Mouse (Mus musculus) c-Kit-positive CD71-positive TER-119-negative erythroid progenitor cells, embryonic 14.5 days (primary cell): ENCODE measurements around the gene Cntrob.
"Not testable (repeated sequence)": the region's sequence is repeated elsewhere in the genome, so short reads cannot be mapped to it uniquely, and the experiment has no call there.

Source experiments
- DNase-seq: peaks from one replicate; pipeline ENCODE4 v3.0.0-alpha.2; 2013; ENCODE audit warnings: low read depth

Gene Cntrob

DNA sequence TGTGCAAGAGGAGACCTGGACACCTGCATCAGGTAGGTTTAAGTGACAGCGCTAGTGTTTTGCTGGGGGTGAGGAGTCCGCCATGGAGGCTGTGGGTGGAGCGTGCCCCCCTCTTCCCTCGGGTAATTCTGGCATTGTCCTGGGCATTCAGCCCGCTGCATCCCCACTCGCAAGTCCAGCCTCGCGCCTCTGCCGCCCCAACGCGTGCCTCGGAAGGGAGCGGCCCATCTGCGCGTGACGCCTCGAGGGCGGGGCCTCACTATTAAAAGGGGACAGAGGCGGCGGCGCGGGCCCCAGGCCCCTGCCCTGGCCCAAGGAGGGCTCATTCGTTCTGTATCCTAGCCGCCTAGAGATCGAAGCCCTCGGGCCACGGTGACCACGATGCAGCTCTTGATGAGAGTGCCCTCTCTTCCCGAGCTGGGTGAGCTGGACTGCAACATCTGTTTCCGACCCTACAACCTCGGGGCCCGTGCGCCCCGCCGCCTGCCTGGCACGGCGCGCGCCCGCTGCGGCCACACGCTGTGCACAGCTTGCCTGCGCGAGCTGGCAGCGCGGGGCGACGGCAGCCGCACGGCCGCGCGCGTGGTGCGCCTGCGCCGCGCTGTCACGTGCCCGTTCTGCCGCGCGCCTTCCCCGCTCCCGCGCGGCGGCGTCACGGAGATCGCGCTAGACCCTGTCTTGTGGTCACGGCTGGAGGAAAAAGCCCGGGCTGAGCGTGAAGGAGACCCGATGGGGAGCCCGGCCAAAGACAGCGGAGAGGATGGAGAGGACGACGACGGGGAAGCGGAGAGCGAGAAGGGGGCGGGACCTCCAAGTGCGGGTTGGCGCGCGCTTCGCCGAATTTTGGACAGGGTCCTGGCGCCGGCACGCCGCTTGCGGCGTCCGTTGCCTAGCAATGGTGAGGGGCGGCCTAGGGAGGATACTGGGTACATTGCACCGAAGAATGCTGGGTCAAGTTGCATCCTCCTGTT is 16.9 kb upstream of the Cntrob start, which contains the start of gene Rnf227:
Gene Rnf227, plus strand, starts transcription at position 301 of the 971 bp plus-strand sequence.
- DNase-seq, result no peak

DNA sequence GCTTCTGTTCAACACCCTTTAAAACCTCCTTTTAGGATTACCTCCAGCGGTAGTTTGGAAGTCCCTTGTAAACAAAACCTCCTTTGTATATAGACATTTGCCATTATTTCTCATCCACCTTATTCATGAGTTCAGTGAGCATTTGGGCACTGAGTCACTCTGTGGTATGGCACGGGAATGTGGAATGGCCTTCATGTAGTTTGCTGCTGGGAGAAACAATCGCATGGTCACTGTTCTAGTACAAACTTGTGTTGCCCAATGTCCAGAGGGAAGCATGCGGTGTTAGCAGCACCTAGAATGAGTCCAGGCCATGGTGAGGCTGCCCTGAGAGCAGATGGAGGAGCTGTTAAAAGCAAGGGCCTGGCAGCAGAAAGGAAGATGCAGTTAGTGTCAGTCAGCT is 11.2 kb upstream of the Cntrob start:
- DNase-seq, result no peak

DNA sequence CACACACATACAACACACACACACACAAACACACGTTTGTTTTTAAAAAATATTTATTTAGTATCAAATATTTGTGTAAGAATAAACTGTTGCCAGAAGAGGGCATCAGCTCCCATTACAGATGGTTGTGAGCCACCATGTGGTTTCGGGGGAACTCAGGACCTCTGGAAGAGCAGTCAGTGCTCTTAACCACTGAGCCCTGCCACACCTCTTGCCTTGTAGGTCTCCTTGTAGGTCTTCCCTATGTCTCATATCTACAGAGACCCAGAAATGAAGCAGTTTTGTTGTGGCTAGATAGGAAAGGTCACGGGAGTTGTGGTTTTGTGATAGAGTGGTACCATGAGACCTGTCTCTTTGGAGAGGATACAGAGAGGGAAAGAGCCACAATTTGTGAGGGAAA is 10.3 kb upstream of the Cntrob start:
- peak; percentile 59 for DNase-seq

DNA sequence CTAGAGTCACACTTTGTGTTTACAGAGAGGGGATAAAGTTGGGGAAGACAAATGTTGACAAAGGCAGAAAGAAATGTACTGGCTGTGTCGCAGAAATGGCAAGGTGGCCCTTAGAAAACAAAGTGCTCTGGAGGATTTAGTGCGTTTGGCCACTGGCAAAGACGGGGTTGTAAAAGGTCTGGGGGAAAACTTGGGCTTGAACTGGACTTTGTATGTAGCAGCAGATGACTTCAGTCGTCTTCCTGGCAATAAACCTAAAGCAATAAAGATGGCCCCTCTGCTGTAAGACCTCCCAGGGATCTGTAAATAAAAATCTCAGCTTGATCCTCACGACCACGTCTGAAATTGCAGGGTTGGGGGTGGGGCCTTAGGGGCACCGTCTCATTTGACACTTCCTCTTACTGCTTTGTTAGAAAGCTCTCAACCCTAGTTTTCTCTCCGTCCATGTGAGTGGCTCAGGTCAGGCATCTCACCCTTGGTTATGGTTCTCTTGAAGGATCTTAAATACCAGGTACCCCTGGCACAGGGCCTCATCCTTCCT is 9.2 kb upstream of the Cntrob start:
- DNase-seq, result no peak

DNA sequence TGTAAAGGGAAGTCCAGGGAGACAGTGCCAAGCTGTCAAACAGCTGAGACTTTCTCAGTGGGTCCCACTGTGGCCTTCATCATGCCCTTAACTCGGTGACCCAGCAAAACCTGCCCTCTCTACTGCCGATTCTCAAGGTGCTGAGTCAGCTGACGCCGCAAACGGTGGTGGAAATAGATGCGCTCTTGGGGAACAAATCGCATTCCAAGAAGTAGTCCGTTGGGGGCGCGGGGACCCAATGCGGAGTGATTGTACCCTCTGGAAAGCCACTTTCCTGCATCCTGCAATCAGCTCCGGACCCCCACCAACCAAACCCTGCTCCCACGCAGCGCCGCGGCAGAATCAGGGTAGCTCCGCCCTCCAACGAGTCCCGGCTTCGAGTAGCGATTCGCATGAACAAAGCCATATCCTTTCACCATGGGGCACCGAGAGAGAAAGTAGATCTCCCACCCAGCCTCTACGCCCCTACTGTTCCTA is 8.4 kb upstream of the Cntrob start:
- peak; percentile 38 for DNase-seq

DNA sequence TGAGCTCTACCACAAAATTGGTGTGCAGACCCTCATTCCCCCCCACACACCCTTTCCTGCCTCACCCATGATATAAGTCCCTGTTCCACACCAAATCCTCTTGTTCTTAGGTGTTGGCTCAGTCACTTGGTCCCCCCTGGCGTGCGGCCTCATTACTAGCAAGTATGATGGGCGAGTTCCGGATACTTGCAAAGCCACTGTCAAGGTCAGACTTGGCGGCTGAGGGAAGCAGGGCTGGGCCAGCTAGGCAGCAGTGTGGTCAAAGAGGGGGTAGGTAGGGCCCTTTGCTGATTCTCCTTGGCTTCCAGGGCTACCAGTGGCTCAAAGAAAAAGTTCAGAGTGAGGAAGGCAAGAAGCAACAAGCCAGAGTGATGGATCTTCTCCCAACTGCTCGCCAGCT is 7.6 kb upstream of the Cntrob start:
- no peak for DNase-seq

DNA sequence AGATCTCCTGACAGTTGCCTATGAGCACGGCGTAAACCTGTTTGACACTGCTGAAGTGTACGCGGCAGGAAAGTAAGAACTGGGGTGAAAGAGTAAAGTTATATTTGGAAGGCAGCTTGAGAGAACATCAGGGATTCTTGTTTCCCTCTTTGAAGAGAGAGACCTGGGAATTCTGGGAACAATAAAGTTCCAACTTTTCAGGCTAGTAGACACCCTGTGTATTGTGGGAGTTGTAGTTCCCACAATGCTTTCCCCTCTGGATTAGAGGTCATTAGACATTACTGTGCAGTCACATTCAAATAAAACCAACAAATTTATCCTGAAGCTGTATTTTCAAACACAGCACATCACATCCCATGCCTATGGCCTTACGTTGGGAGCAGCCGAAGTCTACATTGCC is 4.9 kb upstream of the Cntrob start:
- no peak for DNase-seq

DNA sequence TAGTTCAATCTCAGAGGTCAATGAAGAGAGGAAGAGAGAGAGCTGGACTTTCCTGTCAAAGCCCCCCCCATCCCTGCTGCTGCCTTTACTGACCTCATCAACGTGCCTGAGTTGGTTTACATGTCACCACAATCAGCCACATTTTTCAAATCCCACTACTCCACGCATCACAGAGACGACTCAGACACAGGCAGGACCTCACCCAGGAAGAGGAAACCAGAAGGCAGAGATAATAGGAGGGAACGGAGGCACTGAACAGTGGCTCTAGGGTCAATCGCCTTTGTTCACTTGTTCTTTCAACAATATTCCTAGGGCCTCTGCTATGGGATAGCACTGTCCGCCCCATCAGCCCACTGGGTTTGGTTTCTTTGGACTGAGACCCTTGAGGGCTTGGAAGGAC is 4.1 kb upstream of the Cntrob start:
- no peak for DNase-seq

DNA sequence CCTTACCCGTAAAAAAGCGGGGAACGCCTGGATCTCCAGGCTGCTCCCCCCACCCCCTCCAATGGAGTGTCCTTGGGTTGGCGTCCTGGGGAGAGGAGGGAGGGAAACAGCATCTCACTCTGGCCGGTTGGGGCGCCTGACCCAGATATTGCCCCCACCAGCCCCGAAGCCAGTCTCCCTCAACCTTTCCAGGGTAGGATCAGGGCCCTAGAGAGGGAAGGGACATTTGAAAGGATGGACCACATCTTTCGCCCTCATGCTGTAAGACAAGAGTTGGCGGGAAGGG is 3.5 kb upstream of the Cntrob start:
- no peak for DNase-seq

DNA sequence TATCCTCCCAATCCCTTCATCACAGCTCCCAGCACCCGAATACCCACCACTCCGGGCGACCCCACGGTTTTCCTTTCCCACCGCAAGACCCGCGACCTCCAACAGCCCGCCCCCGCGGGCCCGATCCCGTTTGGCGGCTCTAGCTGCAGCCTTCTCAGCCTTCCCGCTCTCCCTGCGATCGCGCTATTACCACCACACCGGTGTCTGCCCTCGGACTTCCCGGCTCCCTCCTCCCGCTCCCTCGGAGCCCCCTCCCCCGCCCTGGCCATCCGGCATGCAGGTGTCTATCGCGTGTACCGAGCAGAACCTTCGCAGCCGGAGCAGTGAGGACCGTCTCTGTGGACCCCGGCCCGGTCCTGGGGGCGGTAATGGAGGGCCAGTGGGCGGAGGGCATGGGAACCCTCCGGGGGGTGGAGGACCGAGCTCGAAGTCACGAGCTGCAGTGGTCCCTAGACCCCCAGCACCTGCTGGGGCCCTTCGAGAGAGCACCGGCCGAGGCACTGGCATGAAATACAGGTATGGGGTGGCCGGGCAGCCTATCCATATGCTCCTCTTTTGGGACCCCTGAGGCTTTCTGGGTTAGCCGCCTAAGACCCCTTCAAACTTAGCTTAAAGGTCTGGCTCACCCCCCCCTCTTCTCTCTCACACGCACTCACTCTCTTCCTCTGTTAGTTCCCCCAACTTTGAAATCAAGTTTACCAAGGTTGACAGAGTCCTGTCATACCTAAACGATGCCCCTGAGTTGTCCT is 3.0 kb upstream of the Cntrob start:
- no peak for DNase-seq

DNA sequence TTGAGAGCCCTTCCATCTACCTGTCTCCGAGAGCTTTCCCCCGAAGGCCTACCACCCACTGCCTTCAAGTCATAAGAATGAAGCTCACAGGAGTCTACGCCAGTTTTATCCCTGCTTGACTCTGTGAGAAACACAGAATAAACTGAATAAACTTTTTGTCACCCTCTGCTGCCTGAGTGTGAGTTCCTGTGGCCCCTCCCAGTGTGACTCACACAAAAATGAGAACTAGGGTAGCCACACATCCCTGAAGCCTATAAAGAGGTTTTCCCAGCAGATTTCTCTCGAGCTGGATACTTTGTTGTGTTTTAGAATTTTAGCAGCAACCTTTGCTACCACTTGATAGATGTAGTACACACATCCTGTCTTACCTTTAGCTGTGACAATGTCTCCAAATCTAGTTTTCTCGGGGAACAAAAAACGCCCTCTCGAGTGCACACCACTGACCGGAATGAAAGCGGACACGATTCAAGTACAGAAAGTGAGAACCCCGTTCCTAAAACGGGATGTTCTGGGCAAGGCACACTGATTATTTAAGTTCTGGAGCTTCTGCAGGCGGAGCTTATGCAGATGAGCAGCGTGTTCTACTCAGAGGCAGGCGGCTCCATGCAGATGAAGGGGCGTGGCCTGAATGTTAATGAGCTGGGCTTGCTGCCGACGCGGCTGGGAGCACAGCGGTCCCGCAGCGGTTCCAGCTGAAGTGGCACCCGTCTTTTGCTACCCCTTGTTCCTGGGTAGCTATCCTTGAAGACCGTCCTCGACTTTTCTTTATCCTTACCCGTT is 2.2 kb upstream of the Cntrob start, which contains the start of gene Kcnab3:
Gene Kcnab3, plus strand, starts transcription at position 631 of the 780 bp plus-strand sequence.
- DNase-seq, result peak; percentile 91

DNA sequence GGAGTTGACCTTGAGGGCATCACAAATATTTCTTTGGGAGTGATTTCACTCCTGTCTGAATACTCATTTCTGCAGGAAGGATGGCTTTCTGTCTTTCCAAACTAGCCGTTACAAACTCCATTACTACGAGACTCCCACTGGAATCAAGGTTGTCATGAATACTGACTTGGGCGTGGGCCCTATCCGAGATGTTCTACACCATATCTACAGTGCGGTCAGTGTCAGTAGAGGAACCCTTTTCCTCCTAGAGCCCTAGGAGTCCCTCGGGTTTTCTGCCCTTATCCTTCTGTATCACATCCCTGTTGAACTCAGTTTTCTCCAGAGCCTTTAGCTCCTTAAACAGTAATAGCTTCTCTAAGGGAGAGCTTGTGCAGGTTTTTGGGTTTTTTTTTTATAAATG is 1.2 kb upstream of the Cntrob start:
- no peak for DNase-seq

DNA sequence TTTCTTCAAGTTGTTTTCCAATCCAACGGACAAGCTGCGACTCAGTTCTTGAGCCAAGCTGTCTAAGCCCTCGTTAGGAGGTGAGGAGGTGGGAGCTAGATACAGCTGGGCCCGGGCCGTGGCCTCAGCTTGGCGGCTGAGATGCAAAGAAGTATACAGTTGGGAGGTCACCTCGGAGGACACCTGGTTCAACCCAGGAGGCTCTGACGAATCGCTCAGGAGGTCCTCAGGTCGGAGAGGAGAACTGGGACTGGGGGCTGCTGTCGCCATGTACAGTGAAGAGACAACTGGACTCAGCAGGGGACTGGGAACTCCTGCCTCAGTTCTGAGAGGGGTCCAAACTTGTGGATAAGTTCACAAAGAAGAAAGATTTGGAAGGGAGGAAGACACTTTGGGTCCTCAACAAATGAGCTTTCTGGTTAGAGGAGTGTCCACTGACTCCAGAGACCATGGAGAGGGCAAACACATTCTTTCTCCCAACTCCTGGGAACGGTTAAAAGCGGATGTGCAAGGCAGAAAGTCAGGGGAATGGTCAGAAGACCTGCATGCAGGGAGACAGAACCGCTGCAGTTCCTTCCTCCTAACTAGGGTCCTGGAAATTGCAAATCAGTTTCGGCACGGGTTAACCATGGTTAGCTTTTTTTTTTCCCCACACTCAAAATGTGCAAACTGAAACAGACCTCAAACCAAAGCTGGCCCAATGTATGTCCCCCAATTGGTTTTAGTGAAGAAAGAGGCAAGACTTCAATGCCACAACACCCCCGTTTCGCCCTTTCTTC is 693 bp downstream of the Cntrob start:
- DNase-seq, result no peak

DNA sequence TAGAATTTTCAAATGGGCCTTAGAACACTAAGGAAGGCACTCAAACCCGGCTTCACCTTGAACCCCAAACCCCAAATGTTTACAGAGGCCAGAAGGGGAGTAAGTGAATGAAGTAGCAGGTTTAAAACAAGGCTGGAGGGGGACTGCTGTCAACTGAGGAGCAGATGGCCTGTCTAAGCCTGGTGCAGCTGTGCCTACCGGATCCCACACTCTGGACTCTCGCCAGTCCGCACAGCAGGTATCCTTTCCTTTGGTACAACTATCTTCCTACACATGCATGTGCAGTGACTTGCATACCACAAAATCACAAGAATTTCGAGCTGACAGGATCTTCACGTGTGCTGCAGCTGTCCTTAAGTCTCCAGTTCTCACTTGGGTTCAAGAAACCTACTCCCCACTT is 1.6 kb downstream of the Cntrob start:
- DNase-seq, result no peak

DNA sequence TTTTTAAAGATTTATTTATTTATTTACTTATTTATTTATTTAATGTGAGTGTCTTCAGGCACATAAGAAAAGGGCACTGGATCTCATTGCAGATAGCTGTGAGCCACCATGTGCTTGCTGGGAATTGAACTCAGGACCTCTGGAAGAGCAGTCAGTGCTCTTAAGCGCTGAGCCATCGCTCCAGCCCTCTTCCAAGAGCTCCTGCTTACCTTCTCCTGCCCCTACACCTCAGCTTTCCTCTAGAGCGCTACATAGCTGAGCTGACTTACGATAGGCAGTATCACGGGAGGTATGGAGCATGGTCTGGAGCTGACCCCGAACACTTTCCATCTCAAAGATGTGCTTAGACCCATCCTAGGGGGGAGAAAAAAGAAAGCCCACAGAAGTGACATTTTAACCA is 2.0 kb downstream of the Cntrob start:
- DNase-seq, result no peak

DNA sequence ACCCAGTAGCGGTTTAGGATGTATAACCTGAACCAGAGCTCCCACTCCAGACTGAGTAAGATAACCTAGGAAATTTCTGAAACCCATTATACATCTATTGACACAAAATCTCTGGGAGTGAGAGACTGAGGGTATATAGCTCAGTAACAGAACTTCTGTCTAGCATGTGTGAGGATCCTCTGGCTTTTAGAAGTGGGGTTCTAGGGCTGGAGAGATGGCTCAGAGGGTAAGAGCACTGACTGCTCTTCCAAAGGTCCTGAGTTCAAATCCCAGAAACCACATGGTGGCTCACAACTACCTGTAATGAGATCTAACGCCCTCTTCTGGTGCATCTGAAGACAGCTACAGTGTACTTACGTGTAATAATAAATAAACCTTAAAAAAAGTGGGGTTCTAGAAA is 5.6 kb downstream of the Cntrob start:
- not testable (repeated sequence) for DNase-seq

DNA sequence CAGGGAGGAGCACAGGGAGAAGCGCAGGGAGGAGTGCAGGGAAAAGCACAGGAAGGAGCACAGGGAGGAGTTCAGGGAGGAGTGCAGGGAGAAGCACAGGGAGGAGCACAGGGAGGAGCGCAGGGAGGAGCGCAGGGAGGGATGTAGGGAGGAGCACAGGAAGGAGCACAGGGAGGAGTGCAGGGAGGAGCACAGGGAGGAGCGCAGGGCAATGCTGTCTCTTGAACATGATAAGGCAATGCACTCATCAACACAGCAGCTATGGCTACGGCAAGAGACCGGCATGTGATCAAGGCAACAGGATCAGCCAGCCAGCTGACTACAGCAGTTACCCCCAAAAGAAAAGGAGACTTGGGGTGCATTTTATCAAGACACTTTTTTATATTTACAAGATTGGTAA is 7.2 kb downstream of the Cntrob start:
- DNase-seq, result no peak

DNA sequence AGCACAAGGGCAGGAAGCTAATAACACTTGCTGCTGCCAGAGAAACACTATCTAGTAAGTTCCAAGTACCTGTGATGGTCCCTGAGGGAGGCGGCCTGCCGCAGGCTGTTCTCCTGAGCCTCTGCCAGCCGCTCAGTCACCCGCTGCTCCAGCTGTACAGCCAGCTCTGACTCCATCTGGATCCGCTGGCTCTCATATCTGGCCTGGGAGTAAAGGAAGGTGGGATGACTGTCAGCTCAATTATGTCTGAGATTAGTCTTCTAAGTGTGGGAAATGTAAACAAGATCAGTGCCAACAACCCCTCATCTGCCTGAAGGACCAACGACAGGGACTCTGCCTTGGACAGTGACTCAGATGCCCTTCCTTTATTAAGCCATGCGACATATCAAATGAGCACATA is 12.3 kb downstream of the Cntrob start:
- DNase-seq, result no peak

DNA sequence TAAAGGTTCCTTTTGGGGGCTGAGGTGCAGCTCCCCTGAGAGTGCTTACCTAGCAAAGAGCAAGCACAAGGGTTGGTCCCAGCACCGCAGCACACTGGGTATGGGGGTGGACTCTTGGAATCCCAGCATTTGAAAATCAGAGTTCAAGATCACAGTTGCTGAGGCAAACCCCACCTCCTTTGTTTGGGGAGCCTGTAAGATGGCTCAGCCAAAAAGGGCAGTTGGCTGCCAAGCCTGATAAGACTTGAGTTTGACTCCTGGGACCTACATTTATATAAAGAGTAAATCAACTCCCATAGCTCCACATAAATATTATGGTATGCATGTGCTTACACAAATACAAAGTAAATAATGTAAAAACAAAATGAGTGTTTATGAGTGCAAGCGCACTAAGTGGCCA is 17.5 kb downstream of the Cntrob start:
- no peak for DNase-seq

DNA sequence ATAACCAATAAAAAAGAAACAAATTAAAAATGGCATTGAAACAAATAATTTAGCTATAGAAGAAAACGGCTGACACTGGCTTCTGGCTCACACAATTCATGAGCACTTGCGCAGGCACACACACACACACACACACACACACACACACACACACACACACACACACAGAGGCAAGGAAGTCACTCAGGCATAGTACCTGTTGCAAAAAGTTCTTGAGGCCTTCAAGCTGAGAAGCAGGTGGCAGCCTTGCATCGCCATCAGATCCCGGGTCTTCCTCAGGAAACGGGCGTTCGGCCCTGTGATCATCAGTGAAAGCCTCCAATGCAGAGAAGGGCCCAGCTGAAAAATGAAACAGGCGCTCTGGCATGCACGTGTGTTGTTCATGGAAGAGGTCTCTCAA is 18.3 kb downstream of the Cntrob start:
- DNase-seq, result no peak

DNA sequence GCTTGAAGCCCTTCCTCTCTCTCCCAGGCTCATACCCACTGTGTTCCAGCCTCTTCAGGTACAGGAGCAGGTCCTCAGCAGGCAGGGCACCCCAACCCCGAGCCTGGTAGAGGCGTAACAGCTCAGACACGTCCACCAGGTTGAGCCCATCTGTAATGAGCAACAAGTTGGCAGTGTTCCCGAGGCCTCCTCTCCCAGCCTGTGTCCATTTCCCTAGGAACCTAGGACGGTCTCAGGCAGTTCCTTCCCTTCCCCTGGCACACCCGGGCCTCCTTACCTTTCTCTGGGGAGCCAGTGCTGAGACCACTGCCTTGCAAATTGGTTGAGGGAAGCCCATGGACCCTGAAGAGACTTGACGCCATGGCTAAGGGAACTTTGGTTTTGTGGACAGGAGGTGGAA is 20.8 kb downstream of the Cntrob start:
- DNase-seq, result no peak
